Mouse (Mus musculus): ENCODE results near the gene Pole4.

DNA sequence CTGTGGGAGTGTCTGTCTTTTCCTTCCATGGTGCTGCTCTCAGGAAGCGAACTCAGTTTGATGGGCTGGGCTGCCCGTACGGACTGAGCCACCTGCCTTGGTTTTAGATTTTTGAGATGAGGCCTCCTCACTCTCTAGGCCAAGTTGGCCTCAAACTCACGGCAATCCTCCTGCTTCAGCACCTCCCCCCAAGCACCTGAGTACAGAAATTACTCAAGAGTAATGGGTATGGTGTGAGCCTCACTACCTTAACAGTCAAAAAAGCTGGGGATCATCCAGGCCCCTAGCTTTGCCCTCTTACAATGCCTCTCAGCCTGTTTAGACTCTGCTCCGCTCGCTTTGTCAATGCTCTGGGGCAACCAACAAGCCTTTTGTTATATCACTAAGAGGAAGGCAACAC, 49.6 kb upstream of the Pole4 start:
- TF ChIP-seq CTCF (IDR thresholded peaks at IDR 0.05; ENCODE audit: borderline replicate concordance, extremely low read depth, insufficient read depth, insufficient read length) (no peak), POLR2A (IDR thresholded peaks at IDR 0.05; ENCODE audit: borderline replicate concordance, extremely low read depth, insufficient read depth, insufficient read length, poor library complexity, severe bottlenecking) (no peak)

Measured in brain, embryonic 14.5 days (tissue).